Comparison of ENCODE assay signal across 8 mouse cellular contexts in genomic region chr4:153417164-153417896, GRCm38 (mm10).
DNase-seq lines count a peak whose midpoint lies in the region; ATAC-seq and TF ChIP-seq lines count a peak whose summit lies in the region.

No protein-coding gene starts in this region.

- H3K27me3 ChIP-seq in kidney, embryonic 16.5 days (ENCODE audit: insufficient read depth, low read length), result no peaks in the 10 kb centered on the region
- H3K27me3 ChIP-seq in hindbrain, embryonic 11.5 days (ENCODE audit: control insufficient read depth, insufficient read depth, low read length), result no peaks in the 10 kb centered on the region
- no peaks in the 10 kb centered on the region for H3K27me3 ChIP-seq in midbrain, postnatal 0 days (ENCODE audit: insufficient read depth, low read length)

- no peaks in the 10 kb centered on the region for H3K36me3 ChIP-seq in kidney, embryonic 16.5 days (ENCODE audit: insufficient read depth, low read length)
- H3K36me3 ChIP-seq in hindbrain, embryonic 11.5 days (ENCODE audit: control insufficient read depth, insufficient read depth, low read length), result no peaks in the 10 kb centered on the region
- H3K36me3 ChIP-seq in midbrain, postnatal 0 days (ENCODE audit: insufficient read depth, low read length), result no peaks in the 10 kb centered on the region

- H3K4me2 ChIP-seq in kidney, embryonic 16.5 days (replicated peaks; ENCODE audit: low read depth, low read length), result peak overlapping the region; percentile 54
- peak overlapping the region; percentile 43 for H3K4me2 ChIP-seq in hindbrain, embryonic 11.5 days (replicated peaks; ENCODE audit: low read depth, low read length)
- peak overlapping the region; percentile 29 for H3K4me2 ChIP-seq in midbrain, postnatal 0 days (ENCODE audit: low read depth, low read length, poor library complexity, severe bottlenecking)

- ATAC-seq in kidney, embryonic 16.5 days (ENCODE audit: low FRiP score, low TSS enrichment), result peak; percentile 88
- peak; percentile 63 for ATAC-seq in hindbrain, embryonic 11.5 days (ENCODE audit: low FRiP score)
- peak; percentile 44; the same call in 1 of the 2 replicates for ATAC-seq in midbrain, postnatal 0 days (ENCODE audit: low FRiP score)
- ATAC-seq in megakaryocyte, adult 5-6 weeks (ENCODE audit: poor library complexity, severe bottlenecking), result no peak
- no peak for ATAC-seq in activated CD4-positive, CD25-positive, alpha-beta regulatory T cell, adult 4 months

- peak overlapping the region; percentile 19; the same call in 1 of the 2 replicates for H3K9ac ChIP-seq in kidney, embryonic 16.5 days (replicated peaks; ENCODE audit: low read length)
- H3K9ac ChIP-seq in hindbrain, embryonic 11.5 days (ENCODE audit: low read depth, low read length), result peak overlapping the region; percentile 19; the same call in 1 of the 2 replicates
- H3K9ac ChIP-seq in midbrain, postnatal 0 days (replicated peaks; ENCODE audit: low read length, poor library complexity, severe bottlenecking), result no peak overlapping the region

- no peak for DNase-seq in kidney, adult 11 months
- DNase-seq in embryo, embryonic 10 days (ENCODE audit: low spot score), result peak; percentile 83
- DNase-seq in hindbrain, embryonic 11.5 days (ENCODE audit: low spot score), result peak; percentile 66
- no peak for DNase-seq in midbrain, postnatal 0 days (ENCODE audit: low spot score)
- DNase-seq in cerebellum, adult 11 months, result no peak

- TF ChIP-seq CTCF in midbrain, postnatal 0 days (IDR thresholded peaks at IDR 0.05), result no peak

- WGBS in kidney, embryonic 16.5 days, result 3% methylated on average over 19 of the region's 23 CpGs
- 4% methylated on average over 20 of the region's 23 CpGs for WGBS in hindbrain, embryonic 11.5 days
- 4% methylated on average over 22 of the region's 23 CpGs for WGBS in midbrain, postnatal 0 days

- H3K4me1 ChIP-seq in kidney, embryonic 16.5 days (ENCODE audit: insufficient read depth, low read length), result peaks cover 9% of the 10 kb centered on the region
- H3K4me1 ChIP-seq in hindbrain, embryonic 11.5 days (replicated peaks; ENCODE audit: control insufficient read depth, insufficient read depth, low read length), result peaks cover 5% of the 10 kb centered on the region; the same call in 1 of the 2 replicates
- peaks cover 7% of the 10 kb centered on the region; the same call in 1 of the 2 replicates for H3K4me1 ChIP-seq in midbrain, postnatal 0 days (ENCODE audit: insufficient read depth, low read length)

- H3K9me3 ChIP-seq in kidney, embryonic 16.5 days (ENCODE audit: low read length), result peaks cover 5% of the 10 kb centered on the region; the same call in 1 of the 2 replicates
- H3K9me3 ChIP-seq in hindbrain, embryonic 11.5 days (ENCODE audit: control insufficient read depth, low read length), result no peaks in the 10 kb centered on the region
- no peaks in the 10 kb centered on the region for H3K9me3 ChIP-seq in midbrain, postnatal 0 days (ENCODE audit: low read length)

- no peak overlapping the region for H3K27ac ChIP-seq in kidney, embryonic 16.5 days (ENCODE audit: low read length)
- H3K27ac ChIP-seq in hindbrain, embryonic 11.5 days (ENCODE audit: low read depth, low read length), result no peak overlapping the region
- H3K27ac ChIP-seq in midbrain, postnatal 0 days (ENCODE audit: low read depth, low read length), result no peak overlapping the region

- peak overlapping the region; percentile 36 for H3K4me3 ChIP-seq in kidney, embryonic 16.5 days (ENCODE audit: low read length)
- H3K4me3 ChIP-seq in hindbrain, embryonic 11.5 days (ENCODE audit: low read depth, low read length), result peak overlapping the region; percentile 20
- H3K4me3 ChIP-seq in midbrain, postnatal 0 days (ENCODE audit: low read depth, low read length), result no peak overlapping the region

Comparison
In these comparisons a context has a peak if more than half of its experiments do, and no peak if none do; other contexts are left out.
1. ATAC-seq: peak in kidney, embryonic 16.5 days (single experiment), hindbrain, embryonic 11.5 days (single experiment) and midbrain, postnatal 0 days (single experiment); none in megakaryocyte, adult 5-6 weeks (single experiment) and activated CD4-positive, CD25-positive, alpha-beta regulatory T cell, adult 4 months (single experiment).
2. DNase-seq: peak in embryo, embryonic 10 days (single experiment) and hindbrain, embryonic 11.5 days (single experiment); none in kidney, adult 11 months (single experiment), midbrain, postnatal 0 days (single experiment) and cerebellum, adult 11 months (single experiment).
3. Peak in every context shown above with its lines, with median percentiles within 50 percentile points of each other: H3K4me2 ChIP-seq.